Comparison of ENCODE assay signal across 8 mouse cellular contexts in genomic region chr15:88733041-88733751, GRCm38 (mm10). TPM values are rescaled to one million over a fixed set of nuclear protein-coding genes. Genes with fewer than 3 reads are reported as not detected.
DNase-seq lines count a peak whose midpoint lies in the region; ATAC-seq and TF ChIP-seq lines count a peak whose summit lies in the region.

No protein-coding gene starts in this region.

- H3K27ac ChIP-seq in cortical plate, adult 2 months (ENCODE audit: insufficient read depth, low read length), result peak overlapping the region; percentile 68; the same call in 1 of the 2 replicates

- no peak for TF ChIP-seq CTCF in cortical plate, adult 2 months (IDR thresholded peaks at IDR 0.05; ENCODE audit: extremely low read depth, insufficient read depth, low read length)

- 0 out of 2 replicates have a peak, but pooled peaks have one; percentile 8 for TF ChIP-seq POLR2A in cortical plate, adult 2 months (IDR thresholded peaks at IDR 0.05; ENCODE audit: extremely low read depth, insufficient read depth, low read length)

- peaks cover 13% of the 10 kb centered on the region for H3K4me1 ChIP-seq in cortical plate, adult 2 months (ENCODE audit: control insufficient read depth, insufficient read depth, low read length)

- peak; percentile 79 to 91 for DNase-seq in adrenal gland, adult (ENCODE audit: inconsistent age in 2 of 2, low spot score in 1 of 2)
- peak; percentile 76 for DNase-seq in gastrocnemius, postnatal 14 days
- DNase-seq in left cerebral cortex, postnatal 36 days (ENCODE audit: low spot score in 2 of 2), result peak; percentile 58 to 69
- DNase-seq in right cerebral cortex, postnatal 25 days, result peak; percentile 61
- DNase-seq in urinary bladder, postnatal 36 days (ENCODE audit: low spot score in 2 of 2), result peak; percentile 53 to 68

- peak overlapping the region; percentile 67 for H3K4me3 ChIP-seq in cortical plate, adult 2 months (ENCODE audit: insufficient read depth, low read length)

- intact Hi-C loops in gastrocnemius, postnatal 14 days (cut with DNase I; ENCODE audit: low total_unique reads), result no loop called here
- intact Hi-C loops in left cerebral cortex, postnatal 36 days (cut with DNase I), result no loop called here

- peak; percentile 53 for ATAC-seq in inflammation-experienced regulatory T-cells, adult 6 months
- peak; percentile 24; the same call in 1 of the 2 replicates for ATAC-seq in megakaryocyte-erythroid progenitor cell, adult 5-6 weeks (replicated peaks; ENCODE audit: low FRiP score, low TSS enrichment, poor library complexity, severe bottlenecking)

RNA-seq across cellular contexts. Expression of gene Brd1, which starts 0.8 kb away (rescaled TPM):
- polyA plus RNA-seq in cortical plate, adult 2 months (2012; rRNA removed), result 18.0 and 19.5 TPM in 2 replicates
- total RNA-seq in gastrocnemius, postnatal 14 days (2021), result 10 to 100 TPM; 21.3 to 22.6 TPM
- polyA plus RNA-seq in inflammation-experienced regulatory T-cells, adult 6 months (2017; shearing (Covaris generic)), result 10 to 100 TPM; 15.8 to 21.7 (median 20.6) TPM
- 10 to 100 TPM; 50.7 to 55.8 TPM for total RNA-seq in left cerebral cortex, postnatal 36 days (2021)
- total RNA-seq in megakaryocyte-erythroid progenitor cell, adult 5-6 weeks (2014; fragmentation: Nextera tagmentation), result 32.7 and 46.8 TPM in 2 replicates
- total RNA-seq in megakaryocyte-erythroid progenitor cell, adult 5-6 weeks (2017), result 36.2 and 39.6 TPM in 2 replicates

RNA-seq across cellular contexts. Expression of gene Zbed4, which starts 18.3 kb away (rescaled TPM):
- polyA plus RNA-seq in cortical plate, adult 2 months (2012; rRNA removed), result 5.1 and 5.5 TPM in 2 replicates
- total RNA-seq in gastrocnemius, postnatal 14 days (2021), result 1 to 10 TPM; 5.8 to 8.1 TPM
- polyA plus RNA-seq in inflammation-experienced regulatory T-cells, adult 6 months (2017; shearing (Covaris generic)), result 1 to 10 TPM; 4.1 to 7.6 (median 5.8) TPM
- 10 to 100 TPM in 1 of 2 experiments, 1 to 10 TPM in 1; 9.8 to 11.4 TPM for total RNA-seq in left cerebral cortex, postnatal 36 days (2021)
- 39.2 and 48.2 TPM in 2 replicates for total RNA-seq in megakaryocyte-erythroid progenitor cell, adult 5-6 weeks (2014; fragmentation: Nextera tagmentation)
- 36.1 and 38.3 TPM in 2 replicates for total RNA-seq in megakaryocyte-erythroid progenitor cell, adult 5-6 weeks (2017)

Comparison
In these comparisons a context has a peak if more than half of its experiments do, and no peak if none do; other contexts are left out.
1. Peak in every context shown above with its lines: DNase-seq, ATAC-seq, H3K4me3 ChIP-seq and H3K27ac ChIP-seq.